Mouse (Mus musculus) brain, embryonic 14.5 days (tissue): Measurements from ENCODE around the gene Pnmal2.

Source experiments
- CTCF ChIP-seq: fragments of 200-500 bp; IDR thresholded peaks from 2 replicates; pipeline ENCODE4 v1.5.1; 2012; ENCODE audit warnings: inconsistent platforms, mild to moderate bottlenecking, moderate library complexity, borderline replicate concordance; ENCODE audit not compliant: insufficient read depth, insufficient read length; ENCODE audit errors: extremely low read depth
- POLR2A ChIP-seq: fragments of 200-500 bp; IDR thresholded peaks from 2 replicates; pipeline ENCODE4 v1.6.1; 2012; ENCODE audit warnings: mild to moderate bottlenecking, inconsistent platforms, borderline replicate concordance; ENCODE audit not compliant: poor library complexity, insufficient read depth, insufficient read length, severe bottlenecking; ENCODE audit errors: extremely low read depth

- peak; percentile 74; the same call in 1 of the 2 replicates for TF ChIP-seq CTCF
- no peak for TF ChIP-seq POLR2A
Measured at GRCm38 (mm10) chr7:16932704-16933577, 11.5 kb upstream of the Pnmal2 start.
